In the genomic region with DNA sequence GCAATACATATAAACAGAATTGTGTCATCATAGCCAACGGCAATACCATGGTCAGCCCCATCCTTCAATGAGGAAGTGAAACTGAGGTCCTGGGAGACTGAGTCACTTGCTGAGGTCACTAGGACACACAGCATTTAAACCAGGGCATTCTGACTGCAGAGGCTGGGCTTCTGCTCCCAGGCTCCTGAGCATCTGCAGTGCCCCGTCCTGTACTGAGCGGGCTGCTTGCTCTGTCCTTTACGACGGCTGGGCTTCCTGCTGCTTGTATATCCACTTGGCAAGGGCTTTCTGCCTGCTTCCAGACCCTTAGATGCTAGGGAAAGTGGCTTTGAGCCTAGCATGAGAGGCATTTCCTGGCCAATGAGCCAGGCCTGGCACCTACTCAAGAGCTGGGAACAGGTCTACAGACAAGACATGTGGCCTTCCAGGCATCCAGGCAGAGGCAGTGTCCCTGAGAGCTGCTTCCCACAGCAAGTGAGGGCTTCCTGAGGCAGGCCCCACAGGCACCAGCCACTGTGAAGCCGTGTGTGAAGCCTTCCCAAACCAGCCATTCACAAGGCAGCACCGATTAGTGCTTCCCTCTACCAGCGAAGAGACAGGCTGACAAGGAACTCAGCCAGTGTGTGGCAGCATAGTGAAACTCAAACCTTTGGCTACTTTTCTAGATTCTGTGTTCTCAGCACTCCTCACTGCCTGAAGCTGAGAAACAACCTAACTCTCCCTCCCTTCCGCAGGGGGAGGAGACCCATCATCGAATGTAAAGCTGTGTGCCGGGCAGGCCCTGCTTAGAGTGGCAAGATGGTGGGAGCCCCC, we compare ENCODE assay signal across 8 mouse cellular contexts. TPM values are rescaled to one million over a fixed set of nuclear protein-coding genes. Genes with fewer than 3 reads are reported as not detected.
DNase-seq lines count a peak whose midpoint lies in the region; ATAC-seq and TF ChIP-seq lines count a peak whose summit lies in the region.

No protein-coding gene starts in this region.

- H3K36me3 ChIP-seq in limb, embryonic 14.5 days (ENCODE audit: control insufficient read depth, insufficient read depth, low read length): peaks cover 33% of the 10 kb centered on the region
- no peaks in the 10 kb centered on the region for H3K36me3 ChIP-seq in midbrain, embryonic 16.5 days (ENCODE audit: control insufficient read depth, insufficient read depth, low read length)

- ATAC-seq in limb, embryonic 14.5 days (ENCODE audit: low FRiP score, low read depth): peak; percentile 27; the same call in 1 of the 2 replicates
- peak; percentile 64 for ATAC-seq in midbrain, embryonic 16.5 days

- H3K9me3 ChIP-seq in limb, embryonic 14.5 days (ENCODE audit: control insufficient read depth, low read length): no peaks in the 10 kb centered on the region
- no peaks in the 10 kb centered on the region for H3K9me3 ChIP-seq in midbrain, embryonic 16.5 days (replicated peaks; ENCODE audit: control insufficient read depth, low read length, poor library complexity, severe bottlenecking)

- peaks cover 21% of the 10 kb centered on the region for H3K4me1 ChIP-seq in limb, embryonic 14.5 days (ENCODE audit: control insufficient read depth, insufficient read depth, low read length)
- H3K4me1 ChIP-seq in midbrain, embryonic 16.5 days (ENCODE audit: control insufficient read depth, insufficient read depth, low read length): peaks cover 8% of the 10 kb centered on the region

- peak; percentile 20 to 37 for DNase-seq in left cerebral cortex, adult 18-20 months (ENCODE audit: low spot score in 2 of 2)
- DNase-seq in left cerebral cortex, adult 11 months (ENCODE audit: low spot score): no peak
- peak; percentile 60 for DNase-seq in embryo, embryonic 10 days (ENCODE audit: low spot score)
- peak; percentile 90 to 93 for DNase-seq in heart, adult 18-20 months
- DNase-seq in kidney, adult 11 months: peak; percentile 68
- peak; percentile 68 for DNase-seq in limb, embryonic 14.5 days (ENCODE audit: low spot score)
- no peak for DNase-seq in c-Kit-positive CD71-positive TER-119-positive erythroid progenitor cells, embryonic 14.5 days (ENCODE audit: low spot score)

- no peak overlapping the region for H3K4me3 ChIP-seq in limb, embryonic 14.5 days (replicated peaks; ENCODE audit: low read length)
- H3K4me3 ChIP-seq in midbrain, embryonic 16.5 days (ENCODE audit: low read depth, low read length): no peak overlapping the region

- H3K4me2 ChIP-seq in limb, embryonic 14.5 days (replicated peaks; ENCODE audit: low read depth, low read length, severe bottlenecking): no peak overlapping the region
- H3K4me2 ChIP-seq in midbrain, embryonic 16.5 days (ENCODE audit: low read length): no peak overlapping the region

- 20% methylated on average over 11 of the region's 11 CpGs for WGBS in limb, embryonic 14.5 days
- 29% methylated on average over 11 of the region's 11 CpGs for whole genome bisulfite sequencing in midbrain, embryonic 16.5 days

- peak overlapping the region; percentile 31; the same call in 1 of the 2 replicates for H3K9ac ChIP-seq in limb, embryonic 14.5 days (ENCODE audit: low read depth, low read length, severe bottlenecking)
- no peak overlapping the region for H3K9ac ChIP-seq in midbrain, embryonic 16.5 days (ENCODE audit: low read depth, low read length)

- H3K27ac ChIP-seq in limb, embryonic 14.5 days (replicated peaks; ENCODE audit: low read depth, low read length): peak overlapping the region; percentile 84
- H3K27ac ChIP-seq in midbrain, embryonic 16.5 days (ENCODE audit: low read length): peak overlapping the region; percentile 63

- no peaks in the 10 kb centered on the region for H3K27me3 ChIP-seq in limb, embryonic 14.5 days (ENCODE audit: control insufficient read depth, insufficient read depth, low read length)
- no peaks in the 10 kb centered on the region for H3K27me3 ChIP-seq in midbrain, embryonic 16.5 days (ENCODE audit: control insufficient read depth, insufficient read depth, low read depth, low read length)

- no peak for TF ChIP-seq POLR2A in limb, embryonic 14.5 days (IDR thresholded peaks at IDR 0.05; ENCODE audit: borderline replicate concordance, extremely low read depth, insufficient read depth, insufficient read length)

RNA-seq across cellular contexts. Expression of a gene that starts 32.5 kb away (rescaled TPM):
- total RNA-seq in left cerebral cortex, adult 18-20 months (2021): 10 to 100 TPM; 11.4 to 12.7 TPM
- total RNA-seq in heart, adult 18-20 months (2021): 10 to 100 TPM; 11.2 to 13.0 TPM
- polyA plus RNA-seq in limb, embryonic 14.5 days (2012; rRNA removed): 105 and 112 TPM in 2 replicates
- 46.1 and 55.6 TPM in 2 replicates for polyA plus RNA-seq in limb, embryonic 14.5 days (2014; fragmentation: Nextera tagmentation; extraction: Ambion mirVana)
- polyA plus RNA-seq in midbrain, embryonic 16.5 days (2015; fragmentation: Nextera tagmentation; extraction: Ambion mirVana): 13.9 and 15.4 TPM in 2 replicates

RNA-seq across cellular contexts. Expression of a gene that starts 45.3 kb away (rescaled TPM):
- 100 to 1,000 TPM; 189 to 211 TPM for total RNA-seq in left cerebral cortex, adult 18-20 months (2021)
- 100 to 1,000 TPM in 1 of 2 experiments, 10 to 100 TPM in 1; 32.6 to 146 TPM for total RNA-seq in heart, adult 18-20 months (2021)
- polyA plus RNA-seq in limb, embryonic 14.5 days (2012; rRNA removed): 195 and 213 TPM in 2 replicates
- polyA plus RNA-seq in limb, embryonic 14.5 days (2014; fragmentation: Nextera tagmentation; extraction: Ambion mirVana): 107 and 123 TPM in 2 replicates
- polyA plus RNA-seq in midbrain, embryonic 16.5 days (2015; fragmentation: Nextera tagmentation; extraction: Ambion mirVana): 283 and 301 TPM in 2 replicates

Comparison
In these comparisons a context has a peak if more than half of its experiments do, and no peak if none do; other contexts are left out.
1. DNase-seq: peak in left cerebral cortex, adult 18-20 months (2 of 2), embryo, embryonic 10 days (single experiment), heart, adult 18-20 months (2 of 2), kidney, adult 11 months (single experiment) and limb, embryonic 14.5 days (single experiment); none in left cerebral cortex, adult 11 months (single experiment) and c-Kit-positive CD71-positive TER-119-positive erythroid progenitor cells, embryonic 14.5 days (single experiment).